Mouse (Mus musculus): ENCODE measurements at regions not wholly inside any gene's neighbourhood (a gene's known extent, or its start where the extent isn't known, plus 50 kb on each side); places are given as distances from the start of the nearest gene placed in this dataset.

DNA sequence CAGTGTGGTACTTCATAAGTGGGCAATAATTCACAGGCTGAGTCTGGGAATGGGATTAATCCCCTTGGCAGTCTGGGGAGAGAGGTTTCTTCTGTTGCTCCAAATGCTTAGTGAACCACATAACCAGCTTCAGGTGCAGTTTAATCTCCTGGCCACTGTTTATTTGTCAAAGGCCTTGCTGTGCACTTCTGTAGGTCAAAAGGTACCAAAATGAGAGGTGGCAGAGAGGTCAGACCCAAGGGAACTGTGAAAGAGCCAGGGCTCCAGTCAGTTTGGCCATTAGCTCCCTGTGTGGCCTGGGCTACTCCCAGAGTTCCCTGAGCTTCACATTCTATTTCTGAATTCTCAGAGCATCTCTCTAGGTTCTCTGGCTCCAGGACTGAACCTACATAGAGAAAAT is 229.6 kb upstream of the Nt5c1b start:
- Histone ChIP-seq H3K4me1 (replicated peaks) (no peaks in the 10 kb centered on the region), H3K36me3 (no peaks in the 10 kb centered on the region), H3K4me3 (replicated peaks) (no peak overlapping the region), H3K9ac (replicated peaks) (no peak overlapping the region), H3K9me3 (no peaks in the 10 kb centered on the region), H3K27ac (no peak overlapping the region), H3K27me3 (no peaks in the 10 kb centered on the region), H3K4me2 (replicated peaks) (no peak overlapping the region)
- ATAC-seq: no peak

DNA sequence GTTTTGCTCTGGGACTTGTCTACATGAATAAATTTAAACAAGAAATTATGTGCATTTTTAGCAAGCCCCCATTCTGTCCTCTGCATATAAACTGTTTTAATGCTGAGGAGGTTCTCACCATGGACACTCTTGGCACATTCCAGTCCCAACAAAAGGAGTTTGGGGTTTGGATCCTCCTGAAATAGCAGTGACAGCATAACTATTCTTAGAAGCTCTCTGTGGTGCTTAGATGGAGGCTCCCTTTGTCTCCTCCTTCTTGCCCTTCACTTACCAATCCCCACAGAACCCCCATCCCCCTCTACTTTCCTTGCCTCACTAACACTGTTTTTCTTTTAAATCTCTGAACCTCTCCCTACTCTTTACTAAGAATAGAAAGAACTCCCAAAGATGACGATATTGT is 208.9 kb upstream of the Nt5c1b start:
- Histone ChIP-seq H3K36me3 (no peaks in the 10 kb centered on the region), H3K9ac (replicated peaks) (no peak overlapping the region)
- no peak for ATAC-seq

GRCm38 (mm10) chr12:10168042-10168441 is 201.7 kb upstream of the Nt5c1b start:
- H3K9me3 ChIP-seq: no peaks in the 10 kb centered on the region
- H3K27me3 ChIP-seq: no peaks in the 10 kb centered on the region
- no peaks in the 10 kb centered on the region for H3K4me1 ChIP-seq (replicated peaks)
- H3K27ac ChIP-seq: no peak overlapping the region
- no peaks in the 10 kb centered on the region for H3K36me3 ChIP-seq
- H3K9ac ChIP-seq (replicated peaks): no peak overlapping the region
- H3K4me3 ChIP-seq (replicated peaks): no peak overlapping the region
- no peak overlapping the region for H3K4me2 ChIP-seq (replicated peaks)
- ATAC-seq: no peak

More for the DNA sequence above, 208.9 kb upstream of the Nt5c1b start:
- no peak overlapping the region for H3K27ac ChIP-seq
- H3K9me3 ChIP-seq: no peaks in the 10 kb centered on the region
- no peak overlapping the region for H3K4me2 ChIP-seq (replicated peaks)
- no peak overlapping the region for H3K4me3 ChIP-seq (replicated peaks)
- H3K27me3 ChIP-seq: no peaks in the 10 kb centered on the region
- 71% methylated on average over 1 of the region's 1 CpGs for WGBS
- H3K4me1 ChIP-seq (replicated peaks): no peaks in the 10 kb centered on the region

DNA sequence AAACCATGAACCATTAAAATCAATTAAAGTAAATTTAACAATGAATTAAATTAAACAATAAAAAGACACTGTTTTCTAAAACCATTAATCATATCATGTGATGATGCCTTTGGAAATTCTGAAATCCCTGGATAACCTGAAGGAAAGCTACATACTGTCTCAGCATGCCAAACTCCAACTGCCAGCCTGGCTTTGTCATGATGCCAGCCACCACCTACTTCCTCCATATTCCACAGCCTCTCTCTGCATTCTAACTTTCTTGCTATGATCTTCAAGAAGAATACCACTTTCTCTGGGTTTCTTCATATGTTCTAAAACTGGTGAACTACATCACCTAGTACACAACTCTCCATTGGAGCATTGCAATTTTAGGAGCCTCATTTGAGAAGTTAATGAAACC is 201.2 kb upstream of the Nt5c1b start:
- no peaks in the 10 kb centered on the region for H3K27me3 ChIP-seq
- no peak for ATAC-seq
- H3K4me1 ChIP-seq (replicated peaks): no peaks in the 10 kb centered on the region
- no peaks in the 10 kb centered on the region for H3K9me3 ChIP-seq
- H3K4me3 ChIP-seq (replicated peaks): no peak overlapping the region
- no peak overlapping the region for H3K27ac ChIP-seq
- no peak overlapping the region for H3K9ac ChIP-seq (replicated peaks)
- H3K4me2 ChIP-seq (replicated peaks): no peak overlapping the region
- H3K36me3 ChIP-seq: no peaks in the 10 kb centered on the region

DNA sequence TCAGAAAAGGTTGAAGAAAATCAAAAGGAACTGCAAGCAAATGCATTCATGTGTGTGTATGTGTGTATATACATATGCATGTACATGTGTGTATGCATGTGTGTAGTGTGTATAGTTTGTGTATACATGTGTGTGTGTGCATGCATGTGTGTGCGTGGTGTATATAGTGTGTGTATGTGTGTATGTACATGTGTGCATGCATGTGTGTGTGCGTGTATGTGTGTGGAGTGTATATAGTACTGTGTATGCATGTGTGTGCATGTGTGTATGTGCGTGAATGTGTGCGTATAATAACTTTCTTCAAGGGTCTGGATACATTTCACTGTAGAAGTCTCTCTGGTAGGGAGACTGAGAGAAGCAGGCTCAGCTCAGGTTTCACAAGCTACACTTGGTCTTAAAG is 191.1 kb upstream of the Nt5c1b start:
- Histone ChIP-seq H3K9me3 (no peaks in the 10 kb centered on the region), H3K4me1 (replicated peaks) (no peaks in the 10 kb centered on the region), H3K4me2 (replicated peaks) (no peak overlapping the region), H3K9ac (replicated peaks) (no peak overlapping the region), H3K4me3 (replicated peaks) (no peak overlapping the region), H3K27ac (no peak overlapping the region), H3K36me3 (no peaks in the 10 kb centered on the region), H3K27me3 (no peaks in the 10 kb centered on the region)
- ATAC-seq: no peak
- over 99% methylated on average over 4 of the region's 4 CpGs for WGBS

- H3K27me3 ChIP-seq: no peaks in the 10 kb centered on the region
- no peaks in the 10 kb centered on the region for H3K4me1 ChIP-seq (replicated peaks)
- WGBS: 43% methylated on average over 1 of the region's 1 CpGs
- ATAC-seq: no peak
- H3K4me3 ChIP-seq (replicated peaks): no peak overlapping the region
- H3K9me3 ChIP-seq: no peaks in the 10 kb centered on the region
- no peak overlapping the region for H3K4me2 ChIP-seq (replicated peaks)
- H3K9ac ChIP-seq (replicated peaks): no peak overlapping the region
- no peaks in the 10 kb centered on the region for H3K36me3 ChIP-seq
- no peak overlapping the region for H3K27ac ChIP-seq
Observed at GRCm38 (mm10) chr12:10179147-10179814, 190.5 kb upstream of the Nt5c1b start.

GRCm38 (mm10) chr12:10179815-10180468 is 189.8 kb upstream of the Nt5c1b start:
- Histone ChIP-seq H3K4me1 (replicated peaks) (no peaks in the 10 kb centered on the region), H3K4me2 (replicated peaks) (no peak overlapping the region), H3K4me3 (replicated peaks) (no peak overlapping the region), H3K9me3 (no peaks in the 10 kb centered on the region), H3K27ac (no peak overlapping the region), H3K36me3 (no peaks in the 10 kb centered on the region), H3K27me3 (no peaks in the 10 kb centered on the region), H3K9ac (replicated peaks) (no peak overlapping the region)
- ATAC-seq: no peak
- 60% methylated on average over 3 of the region's 3 CpGs for WGBS

DNA sequence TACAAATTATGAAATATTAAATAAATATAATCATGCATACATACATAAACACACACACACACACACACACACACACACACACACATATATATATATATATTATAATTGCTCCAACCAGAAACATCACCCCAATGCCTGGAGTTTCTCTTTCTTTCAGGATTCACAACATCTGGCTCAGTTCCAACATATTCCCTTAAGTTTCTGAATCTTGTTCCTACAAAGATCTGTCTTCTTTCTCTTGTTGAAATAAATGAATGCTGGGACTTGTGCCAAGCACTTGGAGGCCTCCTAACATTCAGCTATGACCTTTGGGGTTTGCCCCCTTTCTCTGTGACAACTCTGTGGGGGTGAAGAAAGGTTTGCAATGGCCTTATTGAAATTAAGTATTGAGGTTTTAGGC is 187.2 kb upstream of the Nt5c1b start:
- no peak overlapping the region for H3K9ac ChIP-seq (replicated peaks)
- no peaks in the 10 kb centered on the region for H3K27me3 ChIP-seq
- no peak overlapping the region for H3K4me3 ChIP-seq (replicated peaks)
- H3K9me3 ChIP-seq: no peaks in the 10 kb centered on the region
- H3K4me1 ChIP-seq (replicated peaks): no peaks in the 10 kb centered on the region
- no peaks in the 10 kb centered on the region for H3K36me3 ChIP-seq
- H3K27ac ChIP-seq: no peak overlapping the region
- no peak for ATAC-seq
- H3K4me2 ChIP-seq (replicated peaks): no peak overlapping the region

DNA sequence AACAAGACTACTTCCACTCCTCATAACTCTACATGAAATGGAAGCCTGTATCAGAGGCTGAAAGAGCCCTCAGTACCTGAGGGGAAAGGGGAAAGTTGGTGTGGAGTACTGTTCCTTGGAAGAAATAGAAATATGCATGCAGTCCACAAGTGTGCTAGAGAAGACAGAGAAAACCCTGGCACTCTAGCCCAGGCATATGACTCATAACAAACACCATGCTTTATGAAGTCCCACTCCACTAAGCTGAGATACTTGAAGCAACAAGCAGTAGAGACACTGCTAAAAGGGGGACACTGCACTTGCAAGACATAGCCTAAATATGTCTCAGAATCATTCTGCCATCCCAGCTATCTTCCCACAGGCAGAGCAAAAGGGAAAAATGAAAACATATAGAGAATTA is 183.2 kb upstream of the Nt5c1b start:
- Histone ChIP-seq H3K9ac (replicated peaks) (no peak overlapping the region), H3K36me3 (no peaks in the 10 kb centered on the region), H3K4me2 (replicated peaks) (no peak overlapping the region), H3K4me3 (replicated peaks) (no peak overlapping the region), H3K27me3 (no peaks in the 10 kb centered on the region), H3K27ac (no peak overlapping the region), H3K9me3 (no peaks in the 10 kb centered on the region), H3K4me1 (replicated peaks) (no peaks in the 10 kb centered on the region)
- ATAC-seq: no peak

GRCm38 (mm10) chr12:10189746-10190145 is 180.0 kb upstream of the Nt5c1b start:
- no peak for ATAC-seq
- WGBS: 91% methylated on average over 2 of the region's 2 CpGs
- H3K9me3 ChIP-seq: no peaks in the 10 kb centered on the region

GRCm38 (mm10) chr12:10197906-10198460 is 171.8 kb upstream of the Nt5c1b start:
- 52% methylated on average over 3 of the region's 3 CpGs for WGBS
- Histone ChIP-seq H3K9me3 (no peaks in the 10 kb centered on the region), H3K4me2 (replicated peaks) (no peak overlapping the region), H3K4me1 (replicated peaks) (no peaks in the 10 kb centered on the region), H3K27me3 (no peaks in the 10 kb centered on the region), H3K9ac (replicated peaks) (no peak overlapping the region), H3K36me3 (no peaks in the 10 kb centered on the region), H3K27ac (no peak overlapping the region), H3K4me3 (replicated peaks) (no peak overlapping the region)
- ATAC-seq: no peak

More at GRCm38 (mm10) chr12:10189746-10190145, 180.0 kb upstream of the Nt5c1b start:
- Histone ChIP-seq H3K4me3 (replicated peaks) (no peak overlapping the region), H3K9ac (replicated peaks) (no peak overlapping the region), H3K4me1 (replicated peaks) (no peaks in the 10 kb centered on the region), H3K27ac (no peak overlapping the region), H3K4me2 (replicated peaks) (no peak overlapping the region), H3K27me3 (no peaks in the 10 kb centered on the region), H3K36me3 (no peaks in the 10 kb centered on the region)

- Histone ChIP-seq H3K4me1 (replicated peaks) (no peaks in the 10 kb centered on the region), H3K9ac (replicated peaks) (no peak overlapping the region), H3K4me3 (replicated peaks) (no peak overlapping the region), H3K27me3 (no peaks in the 10 kb centered on the region), H3K9me3 (no peaks in the 10 kb centered on the region), H3K4me2 (replicated peaks) (no peak overlapping the region), H3K36me3 (no peaks in the 10 kb centered on the region), H3K27ac (no peak overlapping the region)
- 79% methylated on average over 1 of the region's 1 CpGs for WGBS
- no peak for ATAC-seq
Observed at GRCm38 (mm10) chr12:10209841-10210240, 159.9 kb upstream of the Nt5c1b start.

DNA sequence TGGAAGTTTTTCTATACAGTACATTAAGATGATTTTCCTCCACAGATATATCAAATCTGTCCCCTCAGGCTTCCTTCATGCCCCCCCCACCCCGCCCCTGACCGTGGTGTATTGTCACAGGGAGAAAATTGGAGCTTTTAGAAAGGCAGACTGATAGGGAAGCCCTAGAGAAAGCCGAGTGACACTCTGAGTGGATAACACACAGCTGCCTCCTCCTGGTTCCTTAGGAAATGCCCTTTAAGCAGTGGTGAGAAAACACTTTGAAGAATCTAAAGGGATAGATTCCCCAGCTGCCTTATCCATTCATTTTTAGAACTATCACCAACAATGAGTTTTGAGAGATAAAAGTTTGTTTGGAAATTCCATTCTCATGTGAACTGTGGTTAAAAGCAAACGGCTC is 147.0 kb upstream of the Nt5c1b start:
- H3K4me3 ChIP-seq (replicated peaks): no peak overlapping the region
- no peaks in the 10 kb centered on the region for H3K9me3 ChIP-seq
- WGBS: 46% methylated on average over 4 of the region's 4 CpGs
- H3K4me2 ChIP-seq (replicated peaks): no peak overlapping the region
- no peak overlapping the region for H3K9ac ChIP-seq (replicated peaks)
- ATAC-seq: no peak
- no peaks in the 10 kb centered on the region for H3K36me3 ChIP-seq
- H3K27me3 ChIP-seq: no peaks in the 10 kb centered on the region
- no peak overlapping the region for H3K27ac ChIP-seq
- no peaks in the 10 kb centered on the region for H3K4me1 ChIP-seq (replicated peaks)

Measured in midbrain, embryonic 13.5 days (tissue).